9 mouse cellular contexts compared by ENCODE assay signal in the genomic region with DNA sequence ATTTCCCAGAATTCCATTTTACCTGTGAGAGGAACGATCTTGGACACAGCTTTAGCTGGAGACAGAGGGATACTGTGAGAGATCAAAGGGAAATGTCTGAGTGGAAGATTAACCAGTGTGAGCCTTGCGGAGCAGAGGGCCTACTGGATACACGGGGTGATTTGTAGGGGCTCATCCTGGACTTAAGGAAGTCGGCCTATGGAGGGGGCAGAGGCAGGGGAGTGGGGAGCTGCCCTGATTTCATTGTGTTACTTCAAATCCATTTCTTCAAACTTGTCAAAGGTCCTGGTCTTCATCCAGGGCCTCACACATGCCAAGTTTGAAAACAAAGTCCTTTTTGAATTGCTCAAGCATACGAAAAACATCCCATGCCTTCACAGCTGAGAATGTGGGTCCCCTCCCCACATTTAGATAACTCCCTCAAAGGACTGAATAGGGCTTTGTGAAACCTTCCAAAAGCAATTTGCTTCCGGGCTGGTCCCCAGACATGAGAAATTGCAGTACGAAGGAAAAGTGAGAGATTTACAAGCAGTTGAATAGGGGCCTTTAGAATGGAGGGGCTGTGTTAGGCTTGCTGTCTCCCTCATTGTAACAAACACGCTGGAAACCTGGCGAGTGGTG. TPM values are rescaled to one million over a fixed set of nuclear protein-coding genes. Genes with fewer than 3 reads are reported as not detected.
DNase-seq lines count a peak whose midpoint lies in the region; ATAC-seq lines count a peak whose summit lies in the region.
"Had no signal": no experiment of that assay in that cellular context is flagged by ENCODE, and none has a peak within 500 bp of the region (broad histone marks: within the 10 kb centered on the region; RNA-seq: fewer than 3 reads in every experiment).

No protein-coding gene starts in this region.

- intact Hi-C loops in left cerebral cortex, postnatal 14 days (cut with DNase I): no loop called here

- no peak overlapping the region for H3K4me3 ChIP-seq in forebrain, embryonic 16.5 days (replicated peaks; ENCODE audit: low read length)
- no peak overlapping the region for H3K4me3 ChIP-seq in kidney, embryonic 16.5 days (ENCODE audit: low read length)
- H3K4me3 ChIP-seq in neural tube, embryonic 14.5 days (ENCODE audit: low read depth, low read length): no peak overlapping the region

- DNase-seq in layer of hippocampus, adult 9-11 months: peak; percentile 23
- DNase-seq in layer of hippocampus, adult 11-12 months (ENCODE audit: low spot score): no peak
- no peak for DNase-seq in ovary, adult 18-20 months (ENCODE audit: low spot score)
- DNase-seq in thymus, postnatal 36 days: no peak
- no peak for DNase-seq in left cerebral cortex, postnatal 14 days (ENCODE audit: low spot score in 2 of 2)

- 9% methylated on average over 9 of the region's 9 CpGs for WGBS in forebrain, embryonic 16.5 days
- 60% methylated on average over 9 of the region's 9 CpGs for WGBS in kidney, embryonic 16.5 days
- 17% methylated on average over 9 of the region's 9 CpGs for WGBS in neural tube, embryonic 14.5 days

- no peaks in the 10 kb centered on the region; the same call in 1 of the 2 replicates for H3K9me3 ChIP-seq in forebrain, embryonic 16.5 days (ENCODE audit: control insufficient read depth, low read length)
- peaks cover 11% of the 10 kb centered on the region for H3K9me3 ChIP-seq in kidney, embryonic 16.5 days (ENCODE audit: low read length)
- H3K9me3 ChIP-seq in neural tube, embryonic 14.5 days (ENCODE audit: control insufficient read depth, low read length): no peaks in the 10 kb centered on the region

- ATAC-seq in forebrain, embryonic 16.5 days: peak; percentile 62
- 0 out of 2 replicates have a peak, but pooled peaks have one; percentile 53 for ATAC-seq in kidney, embryonic 16.5 days (ENCODE audit: low FRiP score, low TSS enrichment)
- ATAC-seq in neural tube, embryonic 14.5 days (ENCODE audit: low read depth): peak; percentile 62

- no peak overlapping the region for H3K4me2 ChIP-seq in forebrain, embryonic 16.5 days (ENCODE audit: low read length)
- no peak overlapping the region for H3K4me2 ChIP-seq in kidney, embryonic 16.5 days (replicated peaks; ENCODE audit: low read depth, low read length)
- H3K4me2 ChIP-seq in neural tube, embryonic 14.5 days (ENCODE audit: low read depth, low read length): no peak overlapping the region

- H3K4me1 ChIP-seq in forebrain, embryonic 16.5 days (replicated peaks; ENCODE audit: control insufficient read depth, insufficient read depth, low read length): peaks cover 26% of the 10 kb centered on the region
- peaks cover 16% of the 10 kb centered on the region for H3K4me1 ChIP-seq in kidney, embryonic 16.5 days (ENCODE audit: insufficient read depth, low read length)
- H3K4me1 ChIP-seq in neural tube, embryonic 14.5 days (ENCODE audit: control insufficient read depth, insufficient read depth, low read length): peaks cover 27% of the 10 kb centered on the region

- H3K27me3 ChIP-seq in forebrain, embryonic 16.5 days (replicated peaks; ENCODE audit: control insufficient read depth, insufficient read depth, low read length): no peaks in the 10 kb centered on the region
- no peaks in the 10 kb centered on the region for H3K27me3 ChIP-seq in kidney, embryonic 16.5 days (ENCODE audit: insufficient read depth, low read length)
- no peaks in the 10 kb centered on the region for H3K27me3 ChIP-seq in neural tube, embryonic 14.5 days (ENCODE audit: control insufficient read depth, insufficient read depth, low read length)

- H3K36me3 ChIP-seq in forebrain, embryonic 16.5 days (ENCODE audit: control insufficient read depth, insufficient read depth): peaks cover 10% of the 10 kb centered on the region
- H3K36me3 ChIP-seq in kidney, embryonic 16.5 days (ENCODE audit: insufficient read depth, low read length): peaks cover 77% of the 10 kb centered on the region
- H3K36me3 ChIP-seq in neural tube, embryonic 14.5 days (ENCODE audit: control insufficient read depth, insufficient read depth, low read length): 0 out of 2 replicates have a peak, but pooled peaks cover 8% of the 10 kb centered on the region
- H3K36me3 ChIP-seq: G1E had no signal

- 0 out of 2 replicates have a peak overlapping the region, but pooled peaks have one; percentile 6 for H3K9ac ChIP-seq in forebrain, embryonic 16.5 days (replicated peaks; ENCODE audit: low read depth, low read length)
- no peak overlapping the region for H3K9ac ChIP-seq in kidney, embryonic 16.5 days (replicated peaks; ENCODE audit: low read length)
- H3K9ac ChIP-seq in neural tube, embryonic 14.5 days (replicated peaks; ENCODE audit: low read depth, low read length): no peak overlapping the region

- peak overlapping the region; percentile 65 for H3K27ac ChIP-seq in forebrain, embryonic 16.5 days (ENCODE audit: low read length)
- peak overlapping the region; percentile 74 for H3K27ac ChIP-seq in kidney, embryonic 16.5 days (ENCODE audit: low read length)
- peak overlapping the region; percentile 70; the same call in 1 of the 2 replicates for H3K27ac ChIP-seq in neural tube, embryonic 14.5 days (ENCODE audit: low read depth, low read length)

RNA-seq across cellular contexts. Expression of a gene that starts 55.5 kb away (rescaled TPM):
- polyA plus RNA-seq in forebrain, embryonic 16.5 days (2015; fragmentation: Nextera tagmentation; extraction: Ambion mirVana): not detected in 2 replicates
- polyA plus RNA-seq in kidney, embryonic 16.5 days (2015; fragmentation: Nextera tagmentation; extraction: Ambion mirVana): not detected in 2 replicates
- polyA plus RNA-seq in neural tube, embryonic 14.5 days (2014; fragmentation: Nextera tagmentation; extraction: Ambion mirVana): not detected in 2 replicates
- total RNA-seq in left cerebral cortex, postnatal 14 days (2021): not detected
- polyA plus RNA-seq: G1E had no signal
